Mouse (Mus musculus): Measurements from ENCODE around the gene Tle2.

DNA sequence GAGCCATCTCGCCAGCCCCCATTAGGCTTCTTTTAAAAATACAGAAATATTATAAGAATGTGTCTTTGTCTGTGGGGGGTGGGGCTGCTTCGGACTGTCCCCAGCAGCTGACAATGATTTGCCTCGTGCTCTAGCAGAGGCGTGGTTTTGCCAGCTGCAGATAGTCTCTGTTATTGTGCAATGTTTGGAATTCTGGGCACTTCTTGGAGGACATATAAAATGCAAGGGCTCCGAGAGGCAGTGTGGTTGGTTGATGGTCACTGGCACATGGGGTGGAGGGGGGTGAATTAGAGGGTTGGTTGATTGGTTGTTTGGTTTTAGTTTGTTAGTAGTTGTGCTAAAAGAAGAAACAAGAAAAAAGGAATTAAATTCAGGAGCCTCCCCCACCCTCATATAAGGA, 45.6 kb downstream of the Tle2 start:
- TF ChIP-seq CTCF (IDR thresholded peaks at IDR 0.05; ENCODE audit: borderline replicate concordance, control insufficient read depth, extremely low read depth, insufficient read depth, low read length, poor library complexity) (no peak), POLR2A (IDR thresholded peaks at IDR 0.05; ENCODE audit: control insufficient read depth, extremely low read depth, insufficient read depth, low read length, poor library complexity) (no peak)
